Mouse (Mus musculus) induced T-regulatory cell, adult 2 months (primary cell): ENCODE measurements around the gene Prkcz.

ENCODE experiments used
- DNase-seq: peaks from one replicate; pipeline ENCODE4 v3.0.0-alpha.2; 2012; ENCODE audit warnings: low read depth

Gene Prkcz

GRCm38 (mm10) chr4:155246691-155247105 lies 114.5 kb downstream of the Prkcz start:
- no peak for DNase-seq

GRCm38 (mm10) chr4:155245770-155246492 lies 115.2 kb downstream of the Prkcz start:
- DNase-seq: no peak

GRCm38 (mm10) chr4:155243233-155243632 lies 117.9 kb downstream of the Prkcz start:
- DNase-seq: no peak

GRCm38 (mm10) chr4:155242292-155242691 lies 118.9 kb downstream of the Prkcz start:
- no peak for DNase-seq

- no peak for DNase-seq
These were observed 119.4 kb downstream of the Prkcz start for GRCm38 (mm10) chr4:155241789-155242188.

- DNase-seq: no peak
These were observed 121.7 kb downstream of the Prkcz start for GRCm38 (mm10) chr4:155239494-155239893.

- DNase-seq: no peak
These were observed 122.9 kb downstream of the Prkcz start for GRCm38 (mm10) chr4:155238276-155238675.

- DNase-seq: no peak
These were observed 124.3 kb downstream of the Prkcz start for GRCm38 (mm10) chr4:155236737-155237385.

- DNase-seq: peak; percentile 84
These were observed 125.6 kb downstream of the Prkcz start for GRCm38 (mm10) chr4:155235311-155236119.

- no peak for DNase-seq
These were observed 126.5 kb downstream of the Prkcz start for GRCm38 (mm10) chr4:155234371-155235310.

- DNase-seq: no peak
These were observed 127.3 kb downstream of the Prkcz start for GRCm38 (mm10) chr4:155233878-155234277.

- no peak for DNase-seq
These were observed 132.7 kb downstream of the Prkcz start for GRCm38 (mm10) chr4:155228461-155228860.

- no peak for DNase-seq
These were observed 133.2 kb downstream of the Prkcz start for GRCm38 (mm10) chr4:155227986-155228385.

- DNase-seq: no peak
These were observed 135.2 kb downstream of the Prkcz start for GRCm38 (mm10) chr4:155225918-155226317.

- DNase-seq: no peak
These were observed 137.3 kb downstream of the Prkcz start for GRCm38 (mm10) chr4:155223594-155224528.

GRCm38 (mm10) chr4:155222841-155223593 lies 138.1 kb downstream of the Prkcz start:
- peak; percentile 96 for DNase-seq

GRCm38 (mm10) chr4:155222552-155222840 lies 138.7 kb downstream of the Prkcz start, which contains the start of gene Ski:
Gene Ski (minus strand): TSS chr4:155222592.
- no peak for DNase-seq

GRCm38 (mm10) chr4:155221599-155222551 lies 139.3 kb downstream of the Prkcz start:
- peak; percentile 79 for DNase-seq

GRCm38 (mm10) chr4:155221106-155221505 lies 140.1 kb downstream of the Prkcz start:
- DNase-seq: no peak
